Mouse (Mus musculus): ENCODE measurements around the gene Kcnv2. TPM values are rescaled to one million over a fixed set of nuclear protein-coding genes. Genes with fewer than 3 reads are reported as not detected.

Gene Kcnv2
- total and polyA plus RNA-seq, 3 experiments = not detected

DNA sequence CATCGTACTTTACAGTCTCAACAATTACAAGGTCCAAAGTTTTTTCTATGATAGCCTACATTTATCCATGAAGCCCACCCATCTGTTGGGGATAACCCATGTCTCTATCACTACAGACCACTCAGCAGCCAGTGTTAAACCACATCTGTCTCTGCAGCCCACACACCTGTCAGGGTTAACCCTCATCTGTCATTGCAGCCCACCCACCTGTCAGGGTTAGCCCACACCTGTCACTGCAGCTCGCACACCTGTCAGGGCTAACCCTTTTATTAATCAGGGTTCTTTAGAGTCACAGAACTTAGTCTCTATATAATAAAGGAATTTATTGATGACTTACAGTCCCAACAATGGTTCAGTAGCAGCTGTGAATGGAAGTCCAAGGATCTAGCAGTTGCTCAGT lies 43.2 kb upstream of the Kcnv2 start:
- TF ChIP-seq MYC (IDR thresholded peaks at IDR 0.05; ENCODE audit: low read depth, low read length) = no peak
- no peak for TF ChIP-seq POLR2AphosphoS2 (IDR thresholded peaks at IDR 0.05; ENCODE audit: low read length)
- no peak for TF ChIP-seq JUND (IDR thresholded peaks at IDR 0.05; ENCODE audit: low read depth, low read length)
- no peak for TF ChIP-seq USF1 (IDR thresholded peaks at IDR 0.05; ENCODE audit: low read depth, low read length)
- no peak for DNase-seq (ENCODE audit: low read depth, low spot score)
- no peaks in the 10 kb centered on the region for H3K36me3 ChIP-seq (ENCODE audit: control insufficient read depth in 1 of 2, insufficient read depth in 2 of 2, low read length in 2 of 2)
- H3K4me1 ChIP-seq (ENCODE audit: control insufficient read depth in 1 of 2, insufficient read depth in 2 of 2, low read length in 2 of 2) = no peaks in the 10 kb centered on the region
- H3K9ac ChIP-seq (ENCODE audit: control insufficient read depth, low read depth, low read length, poor library complexity, severe bottlenecking) = no peak overlapping the region
- H3K9me3 ChIP-seq (replicated peaks; ENCODE audit: insufficient read depth, low read length) = no peaks in the 10 kb centered on the region
- no peak overlapping the region for H3K27ac ChIP-seq (ENCODE audit: control insufficient read depth, low read depth, low read length)
- H3K27me3 ChIP-seq (ENCODE audit: control insufficient read depth in 1 of 2, insufficient read depth in 2 of 2, low read length in 2 of 2) = no peaks in the 10 kb centered on the region
- H3K79me2 ChIP-seq (ENCODE audit: control insufficient read depth, insufficient read depth, low read length, poor library complexity) = no peaks in the 10 kb centered on the region
- H3K4me3 ChIP-seq (ENCODE audit: control insufficient read depth in 1 of 2, insufficient read depth in 1 of 2, low read depth in 2 of 2, low read length in 2 of 2) = no peak overlapping the region

DNA sequence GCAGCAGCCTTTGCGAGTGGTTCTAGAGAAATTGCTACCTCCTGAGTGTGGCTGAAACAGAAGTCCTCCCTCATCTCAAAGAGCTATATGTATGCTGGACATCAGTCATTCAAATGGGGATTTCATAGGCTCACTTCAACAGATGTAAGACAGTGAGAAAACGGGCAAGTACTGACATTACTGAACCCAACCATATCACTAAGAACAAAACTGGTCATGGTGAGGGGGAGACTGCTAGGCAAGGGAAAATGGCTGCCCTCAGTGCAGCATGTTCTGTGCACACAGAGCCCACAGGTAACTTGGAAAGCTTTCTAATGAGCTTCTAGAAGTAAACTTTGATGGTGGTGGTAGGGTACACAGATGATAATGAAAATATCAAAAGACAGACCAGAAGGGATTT lies 12.3 kb upstream of the Kcnv2 start:
- H3K27me3 ChIP-seq (ENCODE audit: control insufficient read depth in 1 of 2, insufficient read depth in 2 of 2, low read length in 2 of 2) = no peaks in the 10 kb centered on the region
- DNase-seq (ENCODE audit: low read depth, low spot score) = no peak
- no peaks in the 10 kb centered on the region for H3K9me3 ChIP-seq (replicated peaks; ENCODE audit: insufficient read depth, low read length)
- H3K4me1 ChIP-seq (ENCODE audit: control insufficient read depth in 1 of 2, insufficient read depth in 2 of 2, low read length in 2 of 2) = no peaks in the 10 kb centered on the region
- H3K27ac ChIP-seq (ENCODE audit: control insufficient read depth, low read depth, low read length) = no peak overlapping the region
- no peak overlapping the region for H3K9ac ChIP-seq (ENCODE audit: control insufficient read depth, low read depth, low read length, poor library complexity, severe bottlenecking)
- no peaks in the 10 kb centered on the region for H3K36me3 ChIP-seq (ENCODE audit: control insufficient read depth in 1 of 2, insufficient read depth in 2 of 2, low read length in 2 of 2)
- TF ChIP-seq E2F4 (IDR thresholded peaks at IDR 0.05; ENCODE audit: borderline replicate concordance, low read depth, low read length) (no peak), ZC3H11A (IDR thresholded peaks at IDR 0.05; ENCODE audit: low read depth, low read length) (no peak), CHD2 (IDR thresholded peaks at IDR 0.05; ENCODE audit: low read length) (no peak), ZMIZ1 (IDR thresholded peaks at IDR 0.05; ENCODE audit: low read depth, low read length) (no peak), NRF1 (IDR thresholded peaks at IDR 0.05; ENCODE audit: insufficient read depth, low read depth, low read length, poor library complexity, severe bottlenecking) (no peak), BHLHE40 (IDR thresholded peaks at IDR 0.05; ENCODE audit: borderline replicate concordance, low read depth, low read length) (no peak), CTCF (IDR thresholded peaks at IDR 0.05 in 2 of 3, conservative IDR thresholded peaks at IDR 0.05 in 1 of 3; ENCODE audit: control insufficient read depth in 1 of 3, insufficient read depth in 1 of 3, low read depth in 2 of 3, low read length in 3 of 3, poor library complexity in 1 of 3, severe bottlenecking in 1 of 3) (no peak), TCF12 (IDR thresholded peaks at IDR 0.05; ENCODE audit: low read depth, low read length) (no peak)
- H3K4me3 ChIP-seq (ENCODE audit: control insufficient read depth in 1 of 2, insufficient read depth in 1 of 2, low read depth in 2 of 2, low read length in 2 of 2) = no peak overlapping the region
- no peaks in the 10 kb centered on the region for H3K79me2 ChIP-seq (ENCODE audit: control insufficient read depth, insufficient read depth, low read length, poor library complexity)

DNA sequence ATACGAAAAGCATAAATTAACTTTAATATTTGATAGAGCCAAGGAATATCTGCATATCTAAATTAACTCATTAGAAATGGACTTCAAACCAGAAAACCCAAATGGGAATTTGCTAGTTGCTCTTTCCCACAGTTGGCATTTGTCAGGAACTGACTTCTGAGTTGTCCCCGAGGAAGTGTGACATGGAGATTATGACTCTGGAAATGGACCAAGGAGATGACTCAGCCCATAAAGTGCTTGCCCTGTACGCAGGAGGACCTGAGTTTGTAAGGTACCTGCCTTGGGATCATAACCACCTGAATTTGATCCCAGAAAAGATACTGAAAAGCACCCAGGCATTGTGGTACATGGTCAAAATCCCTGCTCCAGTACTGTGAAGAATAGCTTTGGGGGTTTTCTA lies 11.1 kb upstream of the Kcnv2 start:
- H3K9me3 ChIP-seq (replicated peaks; ENCODE audit: insufficient read depth, low read length) = no peaks in the 10 kb centered on the region
- no peak overlapping the region for H3K4me3 ChIP-seq (ENCODE audit: control insufficient read depth in 1 of 2, insufficient read depth in 1 of 2, low read depth in 2 of 2, low read length in 2 of 2)
- H3K79me2 ChIP-seq (ENCODE audit: control insufficient read depth, insufficient read depth, low read length, poor library complexity) = no peaks in the 10 kb centered on the region
- H3K27ac ChIP-seq (ENCODE audit: control insufficient read depth, low read depth, low read length) = no peak overlapping the region
- no peaks in the 10 kb centered on the region for H3K4me1 ChIP-seq (ENCODE audit: control insufficient read depth in 1 of 2, insufficient read depth in 2 of 2, low read length in 2 of 2)
- H3K36me3 ChIP-seq (ENCODE audit: control insufficient read depth in 1 of 2, insufficient read depth in 2 of 2, low read length in 2 of 2) = no peaks in the 10 kb centered on the region
- TF ChIP-seq TBP (IDR thresholded peaks at IDR 0.05; ENCODE audit: low read depth, low read length) = no peak
- TF ChIP-seq JUND (IDR thresholded peaks at IDR 0.05; ENCODE audit: low read depth, low read length) = no peak
- no peak for TF ChIP-seq CHD1 (IDR thresholded peaks at IDR 0.05; ENCODE audit: low read depth, low read length)
- no peak for TF ChIP-seq SMC3 (IDR thresholded peaks at IDR 0.05; ENCODE audit: low read depth, low read length)
- no peak for TF ChIP-seq GABPA (IDR thresholded peaks at IDR 0.05; ENCODE audit: low read depth, low read length)
- no peak for TF ChIP-seq POLR2A (IDR thresholded peaks at IDR 0.05; ENCODE audit: control insufficient read depth in 1 of 2, insufficient read depth in 1 of 2, low read depth in 1 of 2, low read length in 2 of 2, poor library complexity in 1 of 2)
- TF ChIP-seq HCFC1 (IDR thresholded peaks at IDR 0.05; ENCODE audit: low read depth, low read length) = no peak
- TF ChIP-seq ELF1 (IDR thresholded peaks at IDR 0.05; ENCODE audit: low read depth, low read length) = no peak
- no peak for TF ChIP-seq MYC (IDR thresholded peaks at IDR 0.05; ENCODE audit: low read depth, low read length)
- no peaks in the 10 kb centered on the region for H3K27me3 ChIP-seq (ENCODE audit: control insufficient read depth in 1 of 2, insufficient read depth in 2 of 2, low read length in 2 of 2)
- no peak overlapping the region for H3K9ac ChIP-seq (ENCODE audit: control insufficient read depth, low read depth, low read length, poor library complexity, severe bottlenecking)
- DNase-seq (ENCODE audit: low read depth, low spot score) = no peak
